Mouse (Mus musculus): ENCODE measurements around the gene Arhgap20. TPM values are rescaled to one million over a fixed set of nuclear protein-coding genes. Genes with fewer than 3 reads are reported as not detected.

Gene Arhgap20
- 1.5 and 1.7 TPM in 2 replicates for polyA plus RNA-seq (2015; fragmentation: Nextera tagmentation; extraction: Ambion mirVana)

DNA sequence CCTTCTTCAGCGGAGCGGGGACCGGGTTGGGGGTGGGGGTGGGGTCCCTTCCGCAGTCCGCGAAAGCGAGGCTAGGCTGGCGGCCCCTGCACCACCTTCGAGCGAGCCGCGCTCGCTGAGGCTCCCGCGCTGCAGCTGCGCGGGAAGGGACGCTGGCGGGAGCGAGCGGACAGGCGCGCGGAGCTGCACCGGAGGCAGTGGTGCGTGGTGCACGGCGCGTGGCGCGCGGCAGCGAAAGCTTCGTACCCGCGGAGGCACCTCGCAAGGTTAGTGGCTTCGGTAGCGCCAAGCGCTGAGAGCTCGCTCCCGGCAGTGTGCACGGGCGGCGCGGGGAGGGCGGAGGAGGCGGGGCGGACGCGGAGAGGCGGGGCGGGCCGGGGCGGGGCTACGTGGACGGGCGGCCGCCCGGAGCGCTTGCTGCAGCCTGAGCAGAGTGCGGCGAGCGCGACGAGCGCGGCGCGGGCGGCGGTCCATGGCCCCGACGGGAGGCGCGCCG is at the start of gene Arhgap20:
Arhgap20 (plus strand) TSS at position 417 of the 496 bp plus-strand sequence.
- DNase-seq (ENCODE audit: low spot score) = peak; percentile 85

DNA sequence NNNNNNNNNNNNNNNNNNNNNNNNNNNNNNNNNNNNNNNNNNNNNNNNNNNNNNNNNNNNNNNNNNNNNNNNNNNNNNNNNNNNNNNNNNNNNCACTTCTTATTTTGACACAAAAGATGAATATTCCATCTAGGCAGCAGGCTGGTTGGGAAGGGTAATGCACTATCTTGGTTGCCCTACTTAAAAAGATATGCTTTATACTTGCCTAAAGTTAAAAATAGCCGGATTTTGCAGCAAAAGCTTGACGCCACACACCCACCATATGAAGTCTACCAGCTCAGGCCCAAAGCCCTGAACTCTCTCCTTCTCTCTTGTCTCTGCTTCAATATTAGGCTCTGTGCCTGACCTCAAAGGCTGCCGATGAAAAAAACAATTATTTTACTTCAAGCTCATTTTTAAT is 46.3 kb upstream of the Arhgap20 start:
- no peak for DNase-seq (ENCODE audit: low spot score)

DNA sequence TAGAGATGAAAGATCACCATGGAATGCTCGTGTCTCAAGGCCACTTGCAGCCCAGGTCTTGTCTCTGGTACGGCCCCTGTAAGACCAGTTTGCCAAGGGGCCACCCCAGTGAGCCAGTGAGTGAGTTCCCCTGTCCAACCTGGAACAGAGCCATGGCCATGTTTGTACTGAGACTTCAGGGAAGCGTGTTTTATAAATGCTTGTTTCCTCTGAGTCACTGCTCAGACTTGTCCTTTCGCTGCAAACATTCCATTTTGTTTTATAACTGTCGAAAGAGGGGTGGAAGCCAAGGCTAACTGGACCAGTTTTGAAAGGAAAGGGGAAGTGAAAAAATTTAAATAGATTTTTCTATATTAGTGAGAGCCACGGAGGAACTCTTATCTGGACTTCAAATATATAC is 37.2 kb upstream of the Arhgap20 start:
- no peak for DNase-seq (ENCODE audit: low spot score)

DNA sequence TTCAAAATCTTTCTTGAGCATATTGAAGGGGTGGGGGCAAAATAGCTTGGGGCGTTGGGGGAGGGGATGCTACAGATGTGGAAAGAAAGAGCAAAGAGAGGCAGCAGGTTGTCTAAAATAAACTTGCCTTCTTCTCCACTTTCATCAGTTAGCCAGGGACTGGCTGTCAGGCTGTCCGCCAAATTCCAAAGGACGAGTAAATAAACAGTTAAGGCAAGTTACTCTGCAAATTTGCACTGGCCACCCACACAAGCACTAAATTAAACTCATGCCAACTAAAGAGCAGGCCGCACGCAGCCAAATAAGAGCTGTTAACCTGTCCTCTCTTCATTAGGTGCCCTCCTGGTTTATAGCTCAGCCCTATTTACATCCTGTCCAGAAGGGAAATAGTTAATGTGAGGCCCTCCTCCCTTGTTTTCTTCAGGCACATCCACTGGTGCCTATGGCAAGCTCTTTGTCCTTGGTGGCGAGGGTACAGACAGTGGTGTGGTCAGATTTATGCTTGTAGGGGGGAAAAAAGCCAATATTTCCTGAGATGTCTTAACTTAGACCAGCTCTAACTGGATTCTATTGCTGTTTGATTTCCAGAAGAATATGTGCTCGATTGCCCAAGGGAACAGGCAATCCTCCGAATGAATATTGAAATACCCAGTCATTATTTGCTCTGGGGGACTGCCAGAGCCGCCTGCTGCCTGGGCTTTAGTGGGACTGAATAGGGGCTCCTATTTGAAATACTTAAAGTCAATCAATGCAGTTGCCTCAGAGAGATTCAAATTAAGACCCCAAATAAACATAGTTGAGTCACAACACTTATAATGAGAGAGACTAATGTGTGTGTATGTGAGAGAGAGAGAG is 29.7 kb upstream of the Arhgap20 start:
- DNase-seq (ENCODE audit: low spot score) = no peak

DNA sequence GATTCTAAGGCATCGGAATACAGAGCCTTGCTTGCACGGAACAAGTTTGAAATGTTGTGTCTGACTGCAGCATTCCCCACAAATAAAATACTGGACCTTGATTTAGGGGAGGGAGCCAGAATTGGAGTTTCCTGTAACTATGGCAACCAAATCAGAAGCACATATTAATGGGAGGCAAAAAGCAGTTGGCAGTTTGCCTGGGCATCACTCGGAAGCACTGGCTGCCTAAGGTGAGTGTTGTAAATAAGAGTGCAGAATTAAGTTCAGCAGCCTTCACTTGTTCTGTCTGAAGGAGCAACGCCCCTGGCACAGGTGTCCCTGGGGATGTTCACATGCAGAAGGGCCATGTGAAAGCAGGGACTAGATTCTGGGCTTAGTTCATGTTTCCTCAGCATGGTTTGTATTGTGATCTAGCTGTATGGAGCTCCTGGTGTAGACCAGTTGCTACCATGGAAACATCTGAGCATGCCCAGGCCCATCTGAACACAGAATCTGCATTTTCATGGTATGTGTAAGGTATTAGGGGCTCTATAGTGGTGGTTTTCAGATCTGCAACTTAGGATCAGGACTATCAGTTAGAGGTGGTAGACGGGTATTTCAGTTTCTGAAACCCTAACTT is 28.3 kb upstream of the Arhgap20 start:
- no peak for DNase-seq (ENCODE audit: low spot score)

DNA sequence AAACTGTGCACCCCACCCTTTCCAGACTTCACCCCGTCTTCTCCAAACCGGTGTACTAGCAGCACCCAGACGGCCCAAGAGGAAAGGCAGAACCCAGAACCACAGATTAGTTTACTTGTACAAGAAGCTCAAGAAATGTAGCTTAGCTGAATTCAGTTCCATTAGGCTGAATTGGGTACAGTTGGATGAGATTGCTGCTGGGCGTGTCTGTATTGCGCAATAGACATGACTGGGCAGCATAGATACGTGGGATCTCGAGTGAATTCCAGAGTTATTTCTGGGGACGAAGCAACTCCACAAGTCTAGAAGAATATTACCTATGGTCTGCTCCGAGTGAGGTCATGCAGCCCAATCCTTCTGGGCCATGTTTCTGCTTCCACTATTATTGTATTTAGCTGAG is 26.8 kb upstream of the Arhgap20 start:
- DNase-seq (ENCODE audit: low spot score) = no peak

DNA sequence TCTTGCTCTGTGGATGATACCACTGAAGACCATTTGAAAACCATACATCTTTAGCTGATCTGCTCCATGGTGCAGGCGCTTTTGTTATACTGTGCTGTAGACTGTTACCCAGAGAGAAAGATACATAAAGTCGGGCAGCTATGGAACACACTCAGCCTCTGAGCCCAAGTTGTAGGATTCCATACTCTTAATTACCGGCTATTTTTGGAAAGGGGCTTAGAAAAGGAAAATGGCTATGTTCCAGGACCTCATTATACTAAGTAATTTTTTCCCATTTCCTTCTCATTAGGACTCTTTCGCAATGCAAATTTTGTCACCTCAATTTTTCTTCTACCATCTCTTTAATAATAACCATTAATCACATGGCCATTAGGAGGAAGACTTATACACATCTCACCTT is 25.3 kb upstream of the Arhgap20 start:
- DNase-seq (ENCODE audit: low spot score) = no peak

DNA sequence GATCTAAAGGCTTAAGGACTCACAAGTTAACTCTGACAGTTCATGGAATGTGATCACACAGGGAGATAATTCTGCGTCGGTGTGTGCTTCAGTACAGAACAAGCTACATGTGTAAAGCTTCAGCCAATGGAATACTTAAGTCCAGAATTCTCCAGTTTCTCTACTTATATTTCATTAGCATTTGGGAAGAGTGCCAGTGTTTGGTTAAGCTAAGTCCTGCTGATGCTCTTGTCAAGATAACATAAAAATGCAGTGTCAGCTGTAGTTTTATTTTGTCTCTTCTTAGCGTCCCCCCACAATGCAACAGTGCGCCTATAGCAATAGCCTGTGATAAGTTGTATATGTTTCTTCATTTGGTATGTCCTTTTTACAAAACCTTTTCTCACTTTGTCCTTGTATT is 15.0 kb upstream of the Arhgap20 start:
- no peak for DNase-seq (ENCODE audit: low spot score)

DNA sequence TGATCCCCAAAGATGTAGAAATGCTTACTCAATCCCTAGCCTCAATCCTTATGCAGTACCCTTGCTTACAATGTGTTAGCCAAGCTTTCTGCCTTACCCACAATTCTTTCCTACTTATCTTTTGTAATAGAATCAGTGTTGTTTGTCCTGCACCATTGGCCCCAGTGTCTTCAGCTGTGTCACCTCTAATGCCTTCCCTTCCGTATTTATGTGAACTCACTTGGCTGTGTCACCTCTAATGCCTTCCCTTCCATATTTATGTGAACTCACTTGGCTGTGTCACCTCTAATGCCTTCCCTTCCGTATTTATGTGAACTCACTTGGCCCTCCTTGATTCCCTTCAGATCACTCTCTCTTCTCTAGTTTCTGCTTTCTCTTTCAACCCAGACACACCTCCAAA is 4.1 kb upstream of the Arhgap20 start:
- no peak for DNase-seq (ENCODE audit: low spot score)

DNA sequence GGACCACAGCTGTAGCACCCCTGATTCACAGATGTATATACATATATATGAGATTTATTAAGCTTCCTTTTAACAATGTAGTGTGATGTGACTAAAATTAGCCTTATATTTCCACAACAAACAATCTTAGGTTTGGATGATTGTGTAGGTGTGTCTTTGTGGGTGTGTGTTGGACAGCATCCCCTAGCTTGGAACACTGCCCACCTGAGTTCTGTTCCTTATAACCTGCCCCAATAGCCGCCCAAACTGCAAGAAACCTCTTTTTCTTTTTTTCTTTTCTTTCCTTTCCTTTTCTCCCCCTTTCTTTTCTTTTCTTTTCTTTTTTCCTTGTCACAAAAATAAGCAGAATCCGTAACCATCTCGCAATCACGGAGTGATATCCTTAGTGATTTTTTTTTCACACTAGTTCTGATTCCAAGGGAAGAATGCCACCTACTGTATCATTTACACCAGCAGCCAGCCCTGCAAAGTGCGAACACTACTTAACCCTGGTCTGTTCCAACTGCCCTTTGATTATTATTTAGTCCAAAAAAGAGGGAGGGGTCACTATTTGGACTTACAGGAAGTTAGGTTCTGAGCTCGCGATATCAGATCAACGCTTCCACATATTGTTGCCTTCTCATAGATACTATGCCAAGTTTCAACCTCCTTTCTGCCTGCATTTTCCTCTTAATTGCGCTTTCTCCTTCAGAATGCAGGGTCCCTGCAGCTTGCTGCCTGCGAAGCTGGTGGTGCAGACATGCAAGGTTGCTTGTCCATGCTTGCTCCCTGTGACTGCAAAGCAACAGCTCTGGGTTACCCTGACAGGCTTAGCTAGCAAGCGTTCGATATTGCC is 879 bp upstream of the Arhgap20 start:
- no peak for DNase-seq (ENCODE audit: low spot score)

DNA sequence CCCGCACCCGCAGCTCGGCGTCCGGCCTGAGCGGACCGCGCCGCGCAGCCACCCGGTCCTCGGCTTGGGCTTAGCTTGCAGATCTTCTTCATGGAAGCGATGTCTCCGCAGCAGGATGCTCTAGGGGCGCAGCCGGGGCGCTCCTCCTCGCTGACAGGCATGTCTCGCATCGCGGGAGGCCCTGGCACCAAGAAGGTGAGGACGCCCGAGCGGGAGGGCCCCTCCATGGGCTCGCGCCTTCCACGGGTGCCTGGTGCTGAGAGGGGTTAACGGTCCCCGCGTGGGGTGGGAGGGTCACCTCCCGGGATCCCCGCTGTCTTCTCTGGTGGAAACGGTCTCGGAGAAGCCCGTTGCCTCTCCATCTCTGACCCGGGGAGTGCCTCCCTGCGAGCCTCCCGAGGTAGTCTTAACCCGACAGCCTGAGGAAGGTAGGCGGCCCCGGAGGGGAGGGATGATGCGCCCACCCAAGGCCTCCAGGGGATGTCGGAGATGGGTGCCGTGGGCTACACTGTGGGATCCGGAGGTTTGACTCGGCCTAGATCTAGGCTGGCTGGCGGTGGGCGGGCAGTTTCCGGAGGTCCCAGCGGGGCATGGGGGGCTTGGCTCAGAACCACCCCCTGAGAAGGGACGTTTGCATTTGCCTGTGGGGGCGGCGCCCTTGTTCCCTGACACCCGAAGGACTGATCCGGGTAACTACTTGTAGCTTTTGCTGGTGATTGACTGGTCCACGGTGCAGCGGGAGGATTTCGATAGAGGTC is 459 bp downstream of the Arhgap20 start:
- DNase-seq (ENCODE audit: low spot score) = peak; percentile 72

DNA sequence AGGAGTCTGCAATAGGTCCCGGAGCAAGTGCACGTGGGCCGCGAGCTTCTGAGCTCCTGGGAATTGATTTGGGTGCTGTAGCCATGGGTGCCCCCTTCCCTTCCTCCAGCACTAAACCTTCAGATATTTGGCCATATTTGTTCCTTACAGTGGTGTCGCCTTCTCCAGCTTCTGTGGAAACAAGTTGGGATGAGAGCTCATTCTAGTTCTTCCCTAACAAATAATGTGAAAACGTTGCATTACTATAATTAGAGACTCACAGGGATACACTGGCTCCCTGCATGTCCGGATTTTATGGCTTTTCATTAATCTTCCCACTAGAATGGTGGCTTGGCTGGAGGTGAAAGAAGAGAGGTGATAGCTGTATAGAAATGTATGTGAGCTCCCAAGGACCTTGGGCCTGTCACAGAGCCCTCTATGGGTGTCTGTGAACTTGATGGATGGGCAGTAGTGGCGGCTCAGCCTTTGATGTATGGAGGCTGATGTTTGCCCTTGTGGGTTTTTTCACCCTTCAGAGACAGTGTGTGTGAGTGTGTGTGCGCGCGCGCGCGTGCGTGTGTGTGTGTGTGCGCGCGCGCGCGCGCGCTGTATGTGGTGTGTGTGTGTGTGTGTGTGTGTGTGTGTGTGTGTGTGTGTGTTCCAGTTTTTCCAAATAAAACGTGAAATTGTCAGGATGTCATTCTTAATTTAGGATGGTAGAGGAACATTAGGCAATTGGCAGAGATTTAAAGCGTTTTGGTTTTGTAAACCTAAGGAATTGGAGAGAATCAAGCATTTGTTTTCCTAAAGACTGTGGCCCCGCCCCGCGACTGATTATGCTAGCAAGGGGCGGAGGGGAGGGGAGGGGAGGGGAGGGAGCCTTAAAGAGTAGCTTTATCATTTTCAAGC is 1.3 kb downstream of the Arhgap20 start:
- peak; percentile 46 for DNase-seq (ENCODE audit: low spot score)

DNA sequence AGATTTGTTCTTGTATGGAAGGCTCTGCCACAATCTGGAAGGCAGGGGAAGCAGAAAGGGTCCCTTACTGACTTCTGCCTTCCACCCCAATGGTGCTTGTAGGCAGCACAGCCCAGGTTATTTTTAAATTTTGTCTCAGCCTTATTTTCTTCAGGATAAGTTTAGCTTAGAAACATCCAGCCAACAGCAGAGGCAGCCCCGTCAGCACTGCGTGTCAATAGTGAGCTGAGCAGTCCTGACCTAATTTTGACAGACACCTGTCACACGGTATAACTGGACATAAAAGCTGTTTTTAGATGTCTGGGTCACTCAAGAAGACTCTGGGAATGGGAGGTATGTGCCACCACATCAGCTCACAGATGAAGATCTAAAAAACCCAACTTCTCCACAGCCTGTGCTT is 9.1 kb downstream of the Arhgap20 start:
- no peak for DNase-seq (ENCODE audit: low spot score)

DNA sequence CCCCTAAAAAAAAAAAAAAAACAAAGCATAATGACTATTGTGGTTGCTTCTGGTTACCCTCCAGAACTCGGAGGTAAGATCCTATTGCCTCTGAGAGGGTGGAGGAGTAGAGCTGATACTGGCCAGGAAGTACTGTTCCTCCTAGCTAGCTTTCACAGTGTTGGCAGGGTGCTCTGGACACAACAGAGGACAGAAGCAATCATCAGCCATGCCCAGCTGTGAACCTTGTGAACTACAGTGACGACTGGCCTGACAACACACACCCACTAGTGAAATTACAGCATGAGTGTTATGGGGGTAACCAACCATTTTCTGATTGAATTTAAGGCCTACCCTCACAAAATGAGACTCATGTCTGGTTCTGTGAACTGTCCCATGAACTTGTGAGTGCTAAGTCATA is 11.3 kb downstream of the Arhgap20 start:
- no peak for DNase-seq (ENCODE audit: low spot score)

DNA sequence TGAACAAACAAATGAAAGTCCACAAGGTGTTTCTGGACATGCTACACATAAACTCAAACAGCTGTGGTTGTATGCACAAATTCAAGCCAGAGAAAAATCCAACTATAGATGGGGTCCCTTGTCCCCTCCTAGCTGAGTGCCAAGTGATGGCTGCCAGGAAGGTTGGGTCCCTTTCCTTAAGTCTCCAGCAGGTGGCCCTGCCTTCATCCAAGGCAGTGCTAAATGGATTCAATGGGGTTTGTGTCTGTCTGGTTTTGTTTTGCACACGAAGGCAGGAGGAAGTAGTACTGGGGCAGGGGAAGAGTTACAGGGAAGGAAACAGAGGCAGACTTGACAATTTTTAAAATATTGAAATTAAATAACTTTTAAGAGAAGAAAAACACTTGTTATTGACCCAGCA is 12.0 kb downstream of the Arhgap20 start:
- peak; percentile 73 for DNase-seq (ENCODE audit: low spot score)

DNA sequence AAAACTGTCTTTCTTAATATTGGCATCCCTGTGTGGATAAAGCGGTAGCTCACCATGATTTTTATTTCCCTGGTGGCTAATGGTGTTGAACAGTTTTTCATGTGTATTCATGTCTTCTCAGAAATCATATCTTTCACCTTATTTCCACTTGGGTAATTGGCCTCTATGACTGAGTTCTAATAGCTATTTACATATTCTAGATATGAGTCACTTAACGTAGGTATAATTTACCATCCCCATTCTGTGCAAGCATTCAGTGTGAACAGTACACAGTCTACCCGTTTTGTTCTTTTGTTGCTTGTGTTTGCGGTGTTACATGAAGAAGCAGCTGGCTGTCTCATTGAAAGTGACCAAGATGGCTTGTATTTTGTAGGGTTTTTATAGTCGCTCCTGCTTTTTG is 14.1 kb downstream of the Arhgap20 start:
- DNase-seq (ENCODE audit: low spot score) = no peak

DNA sequence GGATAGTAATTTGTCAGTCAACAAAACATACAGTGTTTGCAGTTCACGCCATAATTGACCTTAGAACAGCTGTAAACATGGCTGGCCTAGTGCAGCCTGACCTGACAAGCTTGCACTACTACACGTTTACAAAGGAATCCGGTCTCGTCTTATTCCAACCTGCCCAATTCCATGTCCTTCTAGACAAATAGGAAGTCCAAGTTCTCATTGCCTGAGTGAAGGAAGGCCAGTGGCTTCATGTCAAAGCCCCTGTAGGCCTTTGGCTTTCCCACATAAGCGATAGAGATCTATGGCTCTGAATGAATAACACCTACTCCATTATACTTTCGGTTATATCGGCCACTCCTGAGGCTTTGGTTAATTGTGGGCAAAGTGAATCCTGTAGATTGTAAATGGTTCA is 16.0 kb downstream of the Arhgap20 start:
- no peak for DNase-seq (ENCODE audit: low spot score)

DNA sequence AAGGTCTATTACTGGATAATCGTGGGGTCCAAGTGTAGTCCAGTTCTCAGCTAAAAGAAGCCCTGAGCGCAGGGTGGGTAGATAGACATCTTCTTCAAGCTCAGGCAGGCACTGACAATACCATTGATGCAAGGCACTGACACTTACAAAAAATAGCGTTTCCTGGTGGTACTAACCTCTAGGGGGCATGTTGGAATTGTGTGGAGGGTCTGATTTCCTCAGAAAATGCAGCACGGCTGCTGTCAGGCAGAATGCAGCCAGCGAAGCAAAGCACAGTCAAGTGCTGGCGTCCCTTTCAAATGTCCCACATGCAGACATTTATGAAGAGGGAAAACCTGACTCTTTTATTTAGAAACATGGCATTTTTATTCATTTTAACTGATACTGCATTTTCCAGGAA is 22.2 kb downstream of the Arhgap20 start:
- peak; percentile 47 for DNase-seq (ENCODE audit: low spot score)

DNA sequence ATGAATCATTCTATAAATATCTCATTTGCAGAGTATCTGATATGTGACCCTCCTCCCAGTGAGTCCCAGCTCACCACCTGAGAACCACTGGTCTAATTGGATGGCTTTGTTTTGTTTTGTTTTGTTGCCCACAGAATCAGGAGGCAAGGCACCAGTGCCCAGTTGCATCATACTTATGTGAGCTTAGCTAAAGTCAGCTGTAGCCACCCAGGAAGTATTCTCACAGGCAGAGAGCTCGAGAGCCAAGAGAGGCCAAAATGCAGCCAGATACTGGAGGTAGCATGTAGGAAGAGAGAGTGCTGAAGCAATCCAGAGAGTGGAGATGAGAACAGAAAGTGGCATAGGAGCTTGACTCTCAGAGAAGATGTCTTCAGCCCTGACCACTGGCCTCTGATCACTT is 23.3 kb downstream of the Arhgap20 start:
- DNase-seq (ENCODE audit: low spot score) = no peak

DNA sequence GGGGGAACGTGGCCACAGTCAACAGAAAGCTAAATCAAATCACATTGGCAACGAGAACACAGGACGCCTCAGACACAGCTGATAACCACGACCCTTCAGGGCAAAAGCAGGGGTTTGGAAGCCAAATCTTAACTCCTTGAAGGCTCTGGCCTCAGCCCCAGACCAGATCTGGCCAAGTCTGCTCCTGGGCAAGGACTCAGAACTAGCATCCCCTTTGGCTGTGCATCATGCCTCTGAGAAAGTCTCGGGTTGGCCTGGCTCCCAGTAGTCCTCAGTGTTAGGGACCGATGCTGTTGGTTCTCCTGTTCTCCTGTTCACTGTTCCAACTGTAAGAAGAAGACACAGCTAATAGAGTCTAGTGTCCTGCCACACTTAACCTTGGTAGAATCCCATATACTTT is 30.1 kb downstream of the Arhgap20 start:
- no peak for DNase-seq (ENCODE audit: low spot score)
